Mouse (Mus musculus): ENCODE results near the gene Senp2.

GRCm38 (mm10) chr16:21984091-21984490 lies 25.2 kb upstream of the Senp2 start:
- TF ChIP-seq TBP (conservative IDR thresholded peaks at IDR 0.05; ENCODE audit: low read depth, low read length) (no peak), ZC3H11A (IDR thresholded peaks at IDR 0.05; ENCODE audit: low read depth, low read length) (no peak), POLR2A (IDR thresholded peaks at IDR 0.05; ENCODE audit: low read depth, low read length) (no peak), EP300 (IDR thresholded peaks at IDR 0.05; ENCODE audit: low read length) (no peak), TCF12 (IDR thresholded peaks at IDR 0.05; ENCODE audit: low read depth, low read length) (no peak), RAD21 (IDR thresholded peaks at IDR 0.05; ENCODE audit: low read depth, low read length) (no peak), CTCF (conservative IDR thresholded peaks at IDR 0.05 in 1 of 2, IDR thresholded peaks at IDR 0.05 in 1 of 2; ENCODE audit: low read depth in 2 of 2, low read length in 2 of 2) (no peak), ETS1 (conservative IDR thresholded peaks at IDR 0.05; ENCODE audit: low read depth, low read length) (no peak)

All from CH12.LX (cell line).